Mouse (Mus musculus) thymus, adult 2 months (tissue): ENCODE measurements at regions not wholly inside any gene's neighbourhood (a gene's known extent, or its start where the extent isn't known, plus 50 kb on each side); places are given as distances from the start of the nearest gene placed in this dataset.

ENCODE experiments used
- CTCF ChIP-seq: fragments of 200-500 bp; IDR thresholded peaks from 2 replicates; pipeline ENCODE4 v1.5.1; 2012; ENCODE audit warnings: mild to moderate bottlenecking, control low read depth, low read length, moderate library complexity, borderline replicate concordance; ENCODE audit not compliant: control insufficient read depth, poor library complexity, insufficient read depth; ENCODE audit errors: extremely low read depth
- POLR2A ChIP-seq: fragments of 200-500 bp; IDR thresholded peaks from 2 replicates; pipeline ENCODE4 v1.6.1; 2012; ENCODE audit warnings: mild to moderate bottlenecking, low read length, control low read depth, moderate library complexity; ENCODE audit not compliant: control insufficient read depth, poor library complexity, insufficient read depth; ENCODE audit errors: extremely low read depth

DNA sequence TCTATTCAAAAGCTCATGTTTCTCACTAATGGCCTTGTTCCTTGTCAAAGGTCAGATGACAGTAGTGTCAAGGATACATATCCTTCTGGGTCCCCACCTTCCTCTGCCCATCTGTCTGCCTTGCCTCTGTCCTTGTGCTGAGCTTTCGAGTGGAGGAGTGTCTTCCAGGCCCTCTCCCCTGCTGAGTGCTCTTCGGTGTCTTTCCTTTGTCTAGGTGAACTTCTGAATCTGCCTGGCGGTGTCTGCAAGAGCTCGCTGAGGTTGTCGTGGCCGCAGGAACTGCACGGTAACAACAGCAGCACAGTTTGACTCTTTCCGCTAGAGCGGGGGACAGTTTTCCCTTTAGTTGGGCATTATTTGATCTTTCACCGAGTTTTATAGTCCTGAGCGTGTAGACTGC is 111.7 kb downstream of the Kif26a start:
- TF ChIP-seq CTCF (no peak), POLR2A (no peak)
